Mouse (Mus musculus) stomach, embryonic 14.5 days (tissue): ENCODE measurements around the gene Cabin1. TPM values are rescaled to one million over a fixed set of nuclear protein-coding genes. Genes with fewer than 3 reads are reported as not detected.
"Not testable (repeated sequence)": the region's sequence is repeated elsewhere in the genome, so short reads cannot be mapped to it uniquely, and the experiment has no call there.

Experiments
- ATAC-seq: fragments of 200-750 bp; cut with Nextera tagmentation; 2 replicates; pipeline ENCODE4 v1.8.0; 2017; ENCODE audit warnings: low read depth, moderate TSS enrichment; ENCODE audit not compliant: insufficient number of reproducible peaks, insufficient read depth, low FRiP score
- H3K27ac ChIP-seq: fragments of 300-500 bp; sonication (generic); 2 replicates; pipeline ENCODE4 v1.5.1; 2014; ENCODE audit warnings: mild to moderate bottlenecking, low read length, moderate library complexity, mixed read lengths
- H3K27me3 ChIP-seq: fragments of 300-500 bp; sonication (generic); 2 replicates; pipeline ENCODE4 v1.6.1; 2014; ENCODE audit warnings: low read length, control low read depth, mixed read lengths; ENCODE audit not compliant: control insufficient read depth, insufficient read depth
- H3K36me3 ChIP-seq: fragments of 300-500 bp; sonication (generic); 2 replicates; pipeline ENCODE4 v1.6.1; 2014; ENCODE audit warnings: mild to moderate bottlenecking, control low read depth, low read length, moderate library complexity, mixed read lengths; ENCODE audit not compliant: control insufficient read depth, insufficient read depth
- H3K4me1 ChIP-seq: fragments of 300-500 bp; sonication (generic); 2 replicates; pipeline ENCODE4 v1.6.1; 2014; ENCODE audit warnings: low read length, control low read depth, mixed read lengths; ENCODE audit not compliant: control insufficient read depth, insufficient read depth
- H3K4me2 ChIP-seq: fragments of 300-500 bp; sonication (generic); replicated peaks from 2 replicates; pipeline ENCODE4 v1.6.1; 2014; ENCODE audit warnings: low read depth, low read length, control low read depth
- H3K4me3 ChIP-seq: fragments of 300-500 bp; sonication (generic); 2 replicates; pipeline ENCODE4 v1.5.1; 2014; ENCODE audit warnings: low read depth, low read length, control low read depth
- H3K9ac ChIP-seq: fragments of 300-500 bp; sonication (generic); replicated peaks from 2 replicates; pipeline ENCODE4 v1.6.1; 2014; ENCODE audit warnings: low read depth, mild to moderate bottlenecking, control low read depth, low read length, moderate library complexity, mixed read lengths
- H3K9me3 ChIP-seq: fragments of 300-500 bp; sonication (generic); 2 replicates; pipeline ENCODE4 v1.6.1; 2016; ENCODE audit warnings: low read depth, low read length, control low read depth; ENCODE audit not compliant: control insufficient read depth
- WGBS: fragments of 180-500 bp; shearing (Covaris S2); extraction: QIAGEN DNeasy Blood & Tissue Kit; methylation state at CpG from one replicate; pipeline ENCODE4 v1.1.7; 2014; 5-methylcytosine and 5-hydroxymethylcytosine counted together
- polyA plus RNA-seq: library from polyadenylated mRNA; unstranded; fragments of >200 nt; fragmentation: Nextera tagmentation; extraction: Ambion mirVana; gene quantifications from 2 replicates; pipeline ENCODE4 v1.2.1, GENCODE M21; 2014

Cabin1 gene
- polyA plus RNA-seq, 1 experiment from 2014 or later: 42.7 TPM

- H3K27ac ChIP-seq: no peak overlapping the region
- no peak overlapping the region for H3K4me2 ChIP-seq
- 84% methylated on average over 5 of the region's 5 CpGs for WGBS
Observed at GRCm38 (mm10) chr10:75774102-75774501, 10.0 kb upstream of the Cabin1 start.

GRCm38 (mm10) chr10:75772795-75773664 is 8.9 kb upstream of the Cabin1 start, which contains the start of gene Ddt:
Gene Ddt, minus strand, starts transcription at chr10:75773414.
- WGBS: under 1% methylated on average over 47 of the region's 47 CpGs
- Histone ChIP-seq H3K4me3 (peak within 1 kb of the TSS; percentile 52), H3K4me1 (0 out of 2 replicates have a peak, but pooled peaks cover 6% of the 10 kb centered on the region), H3K27ac (peak within 1 kb of the TSS; percentile 18; the same call in 1 of the 2 replicates), H3K27me3 (no peaks in the 10 kb centered on the region), H3K9ac (peak within 1 kb of the TSS; percentile 39; the same call in 1 of the 2 replicates), H3K36me3 (no peaks in the 10 kb centered on the region), H3K4me2 (peak within 1 kb of the TSS; percentile 98), H3K9me3 (no peaks in the 10 kb centered on the region)
- ATAC-seq: peak; percentile 93

More at GRCm38 (mm10) chr10:75774102-75774501, 10.0 kb upstream of the Cabin1 start:
- Histone ChIP-seq H3K27me3 (no peaks in the 10 kb centered on the region), H3K36me3 (no peaks in the 10 kb centered on the region), H3K4me1 (0 out of 2 replicates have a peak, but pooled peaks cover 6% of the 10 kb centered on the region), H3K9ac (no peak overlapping the region), H3K4me3 (no peak overlapping the region), H3K9me3 (no peaks in the 10 kb centered on the region)
- ATAC-seq: no peak

- H3K9ac ChIP-seq, H3K4me2 ChIP-seq, ATAC-seq, H3K9me3 ChIP-seq, H3K27me3 ChIP-seq, H3K27ac ChIP-seq, H3K36me3 ChIP-seq, H3K4me3 ChIP-seq, H3K4me1 ChIP-seq: not testable (repeated sequence)
- WGBS: 25% methylated on average over 5 of the region's 5 CpGs
Observed at GRCm38 (mm10) chr10:75767756-75768155, 3.6 kb upstream of the Cabin1 start.

GRCm38 (mm10) chr10:75766856-75767255 is 2.7 kb upstream of the Cabin1 start:
- Histone ChIP-seq H3K36me3 (no peaks in the 10 kb centered on the region; the same call in 1 of the 2 replicates), H3K9me3 (no peaks in the 10 kb centered on the region), H3K4me1 (peaks cover 4% of the 10 kb centered on the region; the same call in 1 of the 2 replicates), H3K4me3 (no peak overlapping the region), H3K9ac (no peak overlapping the region), H3K27ac (no peak overlapping the region), H3K27me3 (no peaks in the 10 kb centered on the region), H3K4me2 (no peak overlapping the region)
- ATAC-seq: no peak
- WGBS: 86% methylated on average over 6 of the region's 6 CpGs

- H3K4me2 ChIP-seq: peak overlapping the region; percentile 74
- H3K4me3 ChIP-seq: peak overlapping the region; percentile 88
- H3K27me3 ChIP-seq: no peaks in the 10 kb centered on the region
- H3K27ac ChIP-seq: peak overlapping the region; percentile 52; the same call in 1 of the 2 replicates
- H3K4me1 ChIP-seq: peaks cover 4% of the 10 kb centered on the region; the same call in 1 of the 2 replicates
- ATAC-seq: 0 out of 2 replicates have a peak, but pooled peaks have one; percentile 1
- under 1% methylated on average over 27 of the region's 27 CpGs for WGBS
- no peaks in the 10 kb centered on the region for H3K9me3 ChIP-seq
- peak overlapping the region; percentile 65; the same call in 1 of the 2 replicates for H3K9ac ChIP-seq
- peaks cover 7% of the 10 kb centered on the region; the same call in 1 of the 2 replicates for H3K36me3 ChIP-seq
Observed at GRCm38 (mm10) chr10:75764519-75765473, 655 bp upstream of the Cabin1 start.

GRCm38 (mm10) chr10:75762413-75762812 is 1.7 kb downstream of the Cabin1 start:
- Histone ChIP-seq H3K36me3 (peaks cover 7% of the 10 kb centered on the region; the same call in 1 of the 2 replicates), H3K27ac (no peak overlapping the region), H3K4me1 (peaks cover 4% of the 10 kb centered on the region; the same call in 1 of the 2 replicates), H3K27me3 (no peaks in the 10 kb centered on the region), H3K9me3 (no peaks in the 10 kb centered on the region), H3K9ac (no peak overlapping the region), H3K4me2 (no peak overlapping the region), H3K4me3 (no peak overlapping the region)
- no peak for ATAC-seq
- 92% methylated on average over 3 of the region's 3 CpGs for WGBS

- 96% methylated on average over 3 of the region's 3 CpGs for WGBS
- H3K27me3 ChIP-seq: no peaks in the 10 kb centered on the region
- ATAC-seq: no peak
- H3K27ac ChIP-seq: no peak overlapping the region
- H3K36me3 ChIP-seq: peaks cover 7% of the 10 kb centered on the region; the same call in 1 of the 2 replicates
- H3K4me1 ChIP-seq: peaks cover 4% of the 10 kb centered on the region; the same call in 1 of the 2 replicates
- H3K9me3 ChIP-seq: no peaks in the 10 kb centered on the region
- H3K4me3 ChIP-seq: no peak overlapping the region
- no peak overlapping the region for H3K4me2 ChIP-seq
- no peak overlapping the region for H3K9ac ChIP-seq
Observed at GRCm38 (mm10) chr10:75760311-75760710, 3.8 kb downstream of the Cabin1 start.

GRCm38 (mm10) chr10:75756719-75757118 is 7.4 kb downstream of the Cabin1 start:
- WGBS: 91% methylated on average over 11 of the region's 11 CpGs
- H3K27me3 ChIP-seq: no peaks in the 10 kb centered on the region
- ATAC-seq: no peak
- H3K9me3 ChIP-seq: no peaks in the 10 kb centered on the region
- no peaks in the 10 kb centered on the region for H3K4me1 ChIP-seq
- no peak overlapping the region for H3K9ac ChIP-seq
- H3K4me2 ChIP-seq: no peak overlapping the region
- no peak overlapping the region for H3K4me3 ChIP-seq
- peaks cover 40% of the 10 kb centered on the region for H3K36me3 ChIP-seq
- no peak overlapping the region for H3K27ac ChIP-seq
